ENCODE assay signal across 8 mouse cellular contexts in genomic region chrX:36989234-36989751, GRCm38 (mm10). TPM values are rescaled to one million over a fixed set of nuclear protein-coding genes. Genes with fewer than 3 reads are reported as not detected.
DNase-seq lines count a peak whose midpoint lies in the region; TF ChIP-seq lines count a peak whose summit lies in the region.

No protein-coding gene starts in this region.

- H3K79me2 ChIP-seq in heart, adult 2 months (replicated peaks; ENCODE audit: control insufficient read depth, insufficient read depth, low read length), result no peaks in the 10 kb centered on the region
- no peaks in the 10 kb centered on the region for H3K79me2 ChIP-seq in liver, adult 2 months (ENCODE audit: control insufficient read depth, insufficient read depth, low read length)

- no peaks in the 10 kb centered on the region for H3K27me3 ChIP-seq in heart, adult 2 months (ENCODE audit: control insufficient read depth, insufficient read depth, low read length)
- no peaks in the 10 kb centered on the region for H3K27me3 ChIP-seq in kidney, adult 2 months (replicated peaks; ENCODE audit: control insufficient read depth, insufficient read depth, low read length)
- no peaks in the 10 kb centered on the region for H3K27me3 ChIP-seq in liver, adult 2 months (ENCODE audit: control insufficient read depth, insufficient read depth, low read length)

- TF ChIP-seq CTCF in heart, adult 2 months (IDR thresholded peaks at IDR 0.05), result no peak
- no peak for TF ChIP-seq CTCF in kidney, adult 2 months (conservative IDR thresholded peaks at IDR 0.05; ENCODE audit: insufficient read depth, insufficient read length, low read depth, low read length)
- TF ChIP-seq CTCF in liver, adult 2 months (IDR thresholded peaks at IDR 0.05; ENCODE audit: low read depth, low read length), result no peak

- peak overlapping the region; percentile 45; the same call in 1 of the 2 replicates for H3K27ac ChIP-seq in heart, adult 2 months
- H3K27ac ChIP-seq in kidney, adult 2 months (ENCODE audit: insufficient read depth, low read depth, low read length), result no peak overlapping the region
- no peak overlapping the region for H3K27ac ChIP-seq in liver, adult 2 months (replicated peaks; ENCODE audit: insufficient read depth, low read depth, low read length)

- H3K4me1 ChIP-seq in heart, adult 2 months (ENCODE audit: control insufficient read depth, insufficient read depth, low read length), result no peaks in the 10 kb centered on the region; the same call in 1 of the 2 replicates
- H3K4me1 ChIP-seq in kidney, adult 2 months (ENCODE audit: control insufficient read depth, insufficient read depth, low read length), result no peaks in the 10 kb centered on the region
- H3K4me1 ChIP-seq in liver, adult 2 months (ENCODE audit: control insufficient read depth, insufficient read depth, low read length), result peaks cover 3% of the 10 kb centered on the region; the same call in 1 of the 2 replicates

- H3K36me3 ChIP-seq in heart, adult 2 months (ENCODE audit: control insufficient read depth, insufficient read depth, low read length), result no peaks in the 10 kb centered on the region
- no peaks in the 10 kb centered on the region for H3K36me3 ChIP-seq in kidney, adult 2 months (ENCODE audit: control insufficient read depth, insufficient read depth, low read length)
- no peaks in the 10 kb centered on the region for H3K36me3 ChIP-seq in liver, adult 2 months (ENCODE audit: control insufficient read depth, insufficient read depth, low read length)

- peak overlapping the region; percentile 72 for H3K9ac ChIP-seq in heart, adult 2 months (ENCODE audit: low read depth, low read length)
- peak overlapping the region; percentile 71 for H3K9ac ChIP-seq in liver, adult 2 months (ENCODE audit: low read depth, low read length)

- WGBS in heart, adult 2 months, result 19% methylated on average over 28 of the region's 29 CpGs
- WGBS in kidney, adult 2 months, result 2% methylated on average over 23 of the region's 29 CpGs
- 0% methylated on average over 22 of the region's 29 CpGs for WGBS in liver, adult 2 months

- no peak for TF ChIP-seq EP300 in heart, adult 2 months (IDR thresholded peaks at IDR 0.05; ENCODE audit: insufficient read depth, low read depth, low read length)

- peak; percentile 91 for DNase-seq in 416B (ENCODE audit: low read depth)
- DNase-seq in adrenal gland, adult 8-10 months, result peak; percentile 49
- DNase-seq in embryo, embryonic 11.5 days (ENCODE audit: low read depth, low spot score), result peak; percentile 54
- DNase-seq in heart, adult 2 months, result peak; percentile 66 to 72
- DNase-seq in kidney, adult 2 months, result peak; percentile 64
- peak; percentile 26 for DNase-seq in liver, adult 2 months (ENCODE audit: extremely low read depth, low read depth, low spot score)
- peak; percentile 8 to 48 for DNase-seq in monocyte, adult 2 months (ENCODE audit: low read depth in 1 of 2, low spot score in 2 of 2)
- peak; percentile 85 to 88 for DNase-seq in spleen, postnatal 36 days (ENCODE audit: low spot score in 2 of 2)

- TF ChIP-seq POLR2A in heart, adult 2 months (IDR thresholded peaks at IDR 0.05; ENCODE audit: insufficient read depth, low read depth, low read length), result no peak
- TF ChIP-seq POLR2A in kidney, adult 2 months (IDR thresholded peaks at IDR 0.05; ENCODE audit: low read depth, low read length), result no peak
- TF ChIP-seq POLR2A in liver, adult 2 months (IDR thresholded peaks at IDR 0.05; ENCODE audit: extremely low read depth, insufficient read depth, low read length), result no peak

- peak overlapping the region; percentile 53 for H3K4me3 ChIP-seq in heart, adult 2 months
- peak overlapping the region; percentile 64 for H3K4me3 ChIP-seq in kidney, adult 2 months (ENCODE audit: insufficient read depth, low read depth, low read length)
- peak overlapping the region; percentile 91 for H3K4me3 ChIP-seq in liver, adult 2 months (ENCODE audit: insufficient read depth, low read depth, low read length)

- intact Hi-C loops in heart, adult 2 months (cut with DNase I), result loop anchor here (5.0 kb wide), 1 partner anchor 52 kb away; no protein-coding TSS in a partner anchor

RNA-seq across cellular contexts. Expression of gene Sept6, which starts 2.3 kb away (rescaled TPM):
- 10 to 100 TPM; 21.4 to 45.9 (median 31.0) TPM for total RNA-seq in adrenal gland, adult 8-10 months (2022)
- total RNA-seq in heart, adult 2 months (2021), result 1 to 10 TPM; 5.5 to 6.9 TPM
- 3.8 and 4.0 TPM in 2 replicates for polyA plus RNA-seq in heart, adult 2 months (2012; rRNA removed)
- polyA plus RNA-seq in kidney, adult 2 months (2012; rRNA removed), result 5.3 and 5.7 TPM in 2 replicates
- 0.55 and 1.9 TPM in 2 replicates for total RNA-seq in liver, adult 2 months (2014; rRNA removed)
- 1.1 and 1.2 TPM in 2 replicates for polyA plus RNA-seq in liver, adult 2 months (2012; rRNA removed)

RNA-seq across cellular contexts. Expression of gene Sowahd, which starts 59.4 kb away (rescaled TPM):
- total RNA-seq in adrenal gland, adult 8-10 months (2022), result 1 to 10 TPM in 2 of 4 experiments, under 1 TPM in 2; 0.63 to 5.0 (median 1.9) TPM
- total RNA-seq in heart, adult 2 months (2021), result not detected
- polyA plus RNA-seq in heart, adult 2 months (2012; rRNA removed), result not detected in 2 replicates
- polyA plus RNA-seq in kidney, adult 2 months (2012; rRNA removed), result 0.22 and 0.29 TPM in 2 replicates
- not detected in 2 replicates for total RNA-seq in liver, adult 2 months (2014; rRNA removed)
- not detected in 2 replicates for polyA plus RNA-seq in liver, adult 2 months (2012; rRNA removed)

Comparison
In these comparisons a context has a peak if more than half of its experiments do, and no peak if none do; other contexts are left out.
1. DNase-seq: peak in every context shown above with its lines; median percentile 91 in 416B; 86 in spleen, postnatal 36 days; 69 in heart, adult 2 months; 64 in kidney, adult 2 months; 54 in embryo, embryonic 11.5 days; 49 in adrenal gland, adult 8-10 months; 28 in monocyte, adult 2 months; 26 in liver, adult 2 months.